Mouse (Mus musculus): ENCODE measurements around the gene Eya4.

DNA sequence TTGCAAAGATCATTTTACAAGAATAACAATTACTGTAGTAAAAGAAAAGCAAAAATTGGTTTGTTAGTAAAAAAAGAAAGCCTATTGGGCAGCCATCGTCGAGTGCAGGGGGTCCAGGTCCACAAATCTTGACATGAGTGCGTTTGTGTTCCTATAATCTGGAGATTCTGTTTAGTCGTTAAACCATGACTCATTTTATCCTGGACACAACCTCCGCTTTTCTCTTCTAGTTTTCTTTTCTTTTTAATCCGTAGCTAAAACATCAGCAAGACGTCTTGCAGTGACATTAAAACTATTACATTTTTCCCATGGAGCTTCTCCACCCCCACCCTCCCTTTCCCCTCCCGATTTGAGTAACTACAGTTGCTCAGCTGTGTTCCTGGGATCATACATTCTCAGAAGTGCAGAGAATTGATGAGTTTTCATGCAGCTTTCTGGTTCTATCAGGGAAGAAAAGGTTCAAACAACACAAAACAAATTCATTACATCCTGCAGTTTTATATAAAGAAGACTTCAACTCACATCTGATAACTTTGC, 297.1 kb downstream of the Eya4 start:
- TF ChIP-seq CTCF (IDR thresholded peaks at IDR 0.05; ENCODE audit: low read depth, low read length) (no peak), POLR2A (IDR thresholded peaks at IDR 0.05; ENCODE audit: borderline replicate concordance, low read depth, low read length) (no peak)
